Mouse (Mus musculus) CH12.LX (cell line): Measurements from ENCODE around the gene Gtpbp8. TPM values are rescaled to one million over a fixed set of nuclear protein-coding genes. Genes with fewer than 3 reads are reported as not detected.

ENCODE experiments used
- DNase-seq: peaks from one replicate; pipeline ENCODE4 v3.0.0-alpha.2; 2013; ENCODE audit errors: extremely low read depth
- H3K27ac ChIP-seq: 2 replicates; pipeline ENCODE4 v1.5.1; 2012; ENCODE audit warnings: low read depth, mild to moderate bottlenecking, control low read depth, moderate library complexity; ENCODE audit not compliant: insufficient read depth
- H3K27me3 ChIP-seq: replicated peaks from 2 replicates; pipeline ENCODE3; 2012; ENCODE audit warnings: inconsistent platforms
- H3K36me3 ChIP-seq, 2 experiments: replicated peaks in 1 of 2; 2 replicates each; pipeline versions ENCODE3 to v1.6.1; 2012; ENCODE audit warnings: inconsistent platforms in 1 of 2, low read length in 1 of 2, mild to moderate bottlenecking in 1 of 2, mixed read lengths in 1 of 2, moderate library complexity in 1 of 2; ENCODE audit not compliant: control insufficient read depth in 1 of 2, insufficient read depth in 1 of 2
- H3K4me1 ChIP-seq, 2 experiments: 2 replicates each; pipeline ENCODE4 v1.6.1; 2012; ENCODE audit warnings: inconsistent platforms in 1 of 2, moderate library complexity in 1 of 2; ENCODE audit not compliant: insufficient read depth in 2 of 2, control insufficient read depth in 1 of 2
- H3K4me2 ChIP-seq: 2 replicates; pipeline ENCODE4 v1.6.1; 2012; ENCODE audit warnings: low read depth, mild to moderate bottlenecking, control low read depth; ENCODE audit not compliant: poor library complexity, insufficient read depth, severe bottlenecking
- H3K4me3 ChIP-seq, 3 experiments: fragments of 150-350 bp in 1 of 3; sonication (generic) in 1 of 3; replicated peaks in 1 of 3; 2 replicates each; pipeline versions ENCODE3 to v1.5.1; 2011 to 2012; ENCODE audit warnings: low read depth in 2 of 3, low read length in 2 of 3, mild to moderate bottlenecking in 2 of 3, moderate library complexity in 2 of 3, control low read depth in 1 of 3, improper control_type of control experiment in 1 of 3, inconsistent platforms in 1 of 3, mixed read lengths in 1 of 3; ENCODE audit not compliant: poor library complexity in 1 of 3
- H3K79me2 ChIP-seq: replicated peaks from 2 replicates; pipeline ENCODE4 v1.6.1; 2012; ENCODE audit warnings: mild to moderate bottlenecking, moderate library complexity; ENCODE audit not compliant: control insufficient read depth, poor library complexity, insufficient read depth, severe bottlenecking; ENCODE audit errors: extremely low read depth
- H3K9ac ChIP-seq: 2 replicates; pipeline ENCODE4 v1.6.1; 2012; ENCODE audit warnings: low read depth, mild to moderate bottlenecking, control low read depth, moderate library complexity; ENCODE audit not compliant: insufficient read depth
- H3K9me3 ChIP-seq: replicated peaks from 2 replicates; pipeline ENCODE3; 2012; ENCODE audit warnings: low read length, inconsistent platforms, mixed read lengths
- CHD2 ChIP-seq: IDR thresholded peaks from 2 replicates; pipeline ENCODE4 v1.6.1; 2011; ENCODE audit warnings: low read length, improper control_type of control experiment
- CTCF ChIP-seq, 2 experiments: IDR thresholded peaks in 1 of 2; conservative IDR thresholded peaks in 1 of 2; 2 replicates each; pipeline ENCODE4 v1.5.1; 2011 to 2012; ENCODE audit warnings: low read depth in 2 of 2, low read length in 2 of 2, improper control_type of control experiment in 1 of 2, inconsistent platforms in 1 of 2, mild to moderate bottlenecking in 1 of 2, moderate library complexity in 1 of 2
- E2F4 ChIP-seq: IDR thresholded peaks from 2 replicates; pipeline ENCODE4 v1.6.1; 2011; ENCODE audit warnings: low read depth, low read length, improper control_type of control experiment; ENCODE audit not compliant: insufficient replicate concordance
- EP300 ChIP-seq: IDR thresholded peaks from 2 replicates; pipeline ENCODE4 v1.6.1; 2011; ENCODE audit warnings: low read length, improper control_type of control experiment
- ETS1 ChIP-seq: conservative IDR thresholded peaks from 2 replicates; pipeline ENCODE4 v1.6.1; 2012; ENCODE audit warnings: low read depth, mild to moderate bottlenecking, inconsistent platforms, low read length, improper control_type of control experiment, moderate library complexity
- JUN ChIP-seq: IDR thresholded peaks from 2 replicates; pipeline ENCODE4 v1.6.1; 2011; ENCODE audit warnings: low read depth, mild to moderate bottlenecking, low read length, improper control_type of control experiment, moderate library complexity; ENCODE audit not compliant: insufficient read depth
- JUND ChIP-seq: conservative IDR thresholded peaks from 2 replicates; pipeline ENCODE4 v1.6.1; 2011; ENCODE audit warnings: low read depth, low read length, improper control_type of control experiment
- KAT2A ChIP-seq: IDR thresholded peaks from 2 replicates; pipeline ENCODE4 v1.6.1; 2012; ENCODE audit warnings: low read length, improper control_type of control experiment, inconsistent platforms; ENCODE audit not compliant: insufficient replicate concordance
- MAX ChIP-seq: IDR thresholded peaks from 2 replicates; pipeline ENCODE4 v1.6.1; 2011; ENCODE audit warnings: low read length, improper control_type of control experiment
- MAZ ChIP-seq: IDR thresholded peaks from 2 replicates; pipeline ENCODE4 v1.6.1; 2012; ENCODE audit warnings: low read depth, mild to moderate bottlenecking, inconsistent platforms, low read length, improper control_type of control experiment, moderate library complexity
- MEF2A ChIP-seq: IDR thresholded peaks from 2 replicates; pipeline ENCODE4 v1.6.1; 2014; ENCODE audit warnings: low read depth, mild to moderate bottlenecking, inconsistent platforms, low read length, improper control_type of control experiment, borderline replicate concordance
- MXI1 ChIP-seq: IDR thresholded peaks from 2 replicates; pipeline ENCODE4 v1.6.1; 2011; ENCODE audit warnings: mild to moderate bottlenecking, low read depth, low read length, improper control_type of control experiment
- MYC ChIP-seq: IDR thresholded peaks from 2 replicates; pipeline ENCODE4 v1.6.1; 2011; ENCODE audit warnings: low read depth, mild to moderate bottlenecking, improper control_type of control experiment, low read length
- NELFE ChIP-seq: IDR thresholded peaks from 2 replicates; pipeline ENCODE4 v1.6.1; 2011; ENCODE audit warnings: low read depth, low read length, improper control_type of control experiment
- PAX5 ChIP-seq: IDR thresholded peaks from 2 replicates; pipeline ENCODE4 v1.6.1; 2012; ENCODE audit warnings: low read length, inconsistent platforms, mixed read lengths
- POLR2A ChIP-seq: IDR thresholded peaks from 2 replicates; pipeline ENCODE4 v1.6.1; 2011; ENCODE audit warnings: low read depth, mild to moderate bottlenecking, improper control_type of control experiment, low read length
- SIN3A ChIP-seq: IDR thresholded peaks from 2 replicates; pipeline ENCODE4 v1.6.1; 2012; ENCODE audit warnings: low read length, improper control_type of control experiment, inconsistent platforms
- TBP ChIP-seq: conservative IDR thresholded peaks from 2 replicates; pipeline ENCODE4 v1.6.1; 2011; ENCODE audit warnings: low read depth, low read length, improper control_type of control experiment
- UBTF ChIP-seq: IDR thresholded peaks from 2 replicates; pipeline ENCODE4 v1.6.1; 2012; ENCODE audit warnings: low read depth, mild to moderate bottlenecking, inconsistent platforms, low read length, improper control_type of control experiment, moderate library complexity
- ZKSCAN1 ChIP-seq: IDR thresholded peaks from 2 replicates; pipeline ENCODE4 v1.6.1; 2012; ENCODE audit warnings: low read depth, inconsistent platforms, low read length, improper control_type of control experiment, borderline replicate concordance
- ZNF384 ChIP-seq: IDR thresholded peaks from 2 replicates; pipeline ENCODE4 v1.6.1; 2012; ENCODE audit warnings: low read depth, low read length, improper control_type of control experiment, inconsistent platforms
- dilution Hi-C: fragments of 300-500 bp; cut with MboI; formaldehyde crosslinking; loops from 2 replicates; pipeline ENCODE4 v1.14.3; 2020; ENCODE audit warnings: low sequenced_read_pairs; ENCODE audit not compliant: extremely low pct_unique_long_range_greater_than_20kb, extremely low pct_ligation_motif_present
- in situ Hi-C: fragments of 300-500 bp; cut with MboI; formaldehyde crosslinking; loops from 3 replicates; pipeline ENCODE4 v1.14.3; 2019; ENCODE audit warnings: low sequenced_read_pairs, low pct_ligation_motif_present, low pct_unique_long_range_greater_than_20kb, mixed read lengths
- polyA plus RNA-seq: library from polyadenylated mRNA; unstranded; fragments of >175 nt; gene quantifications from 2 replicates; pipeline ENCODE4 v1.2.1, GENCODE M21; 2012; ENCODE audit warnings: low read depth; ENCODE audit not compliant: insufficient read length
- total RNA-seq, 2 experiments: library from RNA; depleted of rRNA; stranded (reverse); fragments of 300-350 nt in 1 of 2; fragments of >200 nt in 1 of 2; gene quantifications; 2 replicates each; pipeline ENCODE4 v1.2.3; 2012 to 2014

The Gtpbp8 gene
- total and polyA plus RNA-seq, 3 experiments, result 20.9 to 38.8 (median 24.2) TPM

GRCm38 (mm10) chr16:44716305-44717140, 29.6 kb downstream of the Gtpbp8 start (continued):
- TF ChIP-seq MEF2A, result no peak; the same call in 1 of the 2 replicates

DNA sequence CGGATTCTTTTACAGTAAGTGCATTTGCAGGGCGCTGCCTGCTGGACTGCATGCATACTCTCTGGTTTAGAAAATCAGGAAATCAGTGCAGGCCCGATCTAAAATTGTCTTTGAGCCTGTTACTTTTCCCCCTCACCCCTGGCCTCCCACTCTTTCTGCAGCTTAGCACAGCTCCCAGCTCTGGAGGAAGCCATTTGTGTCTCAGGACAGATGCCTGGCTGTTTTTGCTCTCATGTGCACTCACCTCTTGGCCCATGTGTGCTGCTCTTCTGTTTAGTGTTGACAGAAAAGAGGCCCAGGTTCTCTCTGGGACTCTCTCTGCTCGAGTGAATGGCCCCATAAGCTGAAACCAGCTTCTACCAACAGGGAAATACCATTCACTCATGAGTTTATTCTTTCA, 42.7 kb downstream of the Gtpbp8 start:
- no peak overlapping the region for H3K4me3 ChIP-seq
- H3K36me3 ChIP-seq, result no peaks in the 10 kb centered on the region
- dilution Hi-C loops, result no loop called here
- H3K4me1 ChIP-seq, result no peaks in the 10 kb centered on the region
- no peaks in the 10 kb centered on the region for H3K9me3 ChIP-seq
- H3K27ac ChIP-seq, result no peak overlapping the region
- no peaks in the 10 kb centered on the region for H3K79me2 ChIP-seq
- DNase-seq, result no peak
- H3K4me2 ChIP-seq, result no peak overlapping the region
- no peak for TF ChIP-seq E2F4
- no peak for TF ChIP-seq ZNF384
- TF ChIP-seq CTCF (conservative IDR thresholded peaks at IDR 0.05 in 1 of 2, IDR thresholded peaks at IDR 0.05 in 1 of 2; ENCODE audit: low read depth in 2 of 2, low read length in 2 of 2), result no peak
- no peak for TF ChIP-seq EP300
- TF ChIP-seq MAZ, result no peak
- no peak for TF ChIP-seq JUND
- TF ChIP-seq SIN3A, result no peak
- no peak for TF ChIP-seq ZKSCAN1
- TF ChIP-seq UBTF, result no peak
- no peak for TF ChIP-seq MYC
- TF ChIP-seq POLR2A, result no peak
- no peak for TF ChIP-seq NELFE
- TF ChIP-seq PAX5, result no peak
- no peak for TF ChIP-seq TBP
- no peak for TF ChIP-seq KAT2A
- TF ChIP-seq, all 38 proteins: peak for 0
- no peaks in the 10 kb centered on the region for H3K27me3 ChIP-seq
- H3K9ac ChIP-seq, result no peak overlapping the region
- in situ Hi-C loops, result loop anchor here (25.0 kb wide), 1 partner anchor 416 kb away; no protein-coding TSS in a partner anchor

GRCm38 (mm10) chr16:44702272-44702671, 43.9 kb downstream of the Gtpbp8 start:
- no peak overlapping the region for H3K4me3 ChIP-seq
- no peak for DNase-seq
- dilution Hi-C loops, result no loop called here
- H3K36me3 ChIP-seq, result no peaks in the 10 kb centered on the region
- no peak overlapping the region for H3K27ac ChIP-seq
- H3K4me2 ChIP-seq, result no peak overlapping the region
- H3K27me3 ChIP-seq, result no peaks in the 10 kb centered on the region
- in situ Hi-C loops, result loop anchor here (25.0 kb wide), 1 partner anchor 415 kb away; no protein-coding TSS in a partner anchor
- no peak for TF ChIP-seq CHD2
- TF ChIP-seq MAX, result no peak
- no peak for TF ChIP-seq ETS1
- no peak for TF ChIP-seq JUN
- TF ChIP-seq MXI1, result no peak
- TF ChIP-seq, all 38 proteins: peak for 0
- H3K9me3 ChIP-seq, result no peaks in the 10 kb centered on the region
- no peaks in the 10 kb centered on the region for H3K4me1 ChIP-seq
- no peak overlapping the region for H3K9ac ChIP-seq
- no peaks in the 10 kb centered on the region for H3K79me2 ChIP-seq
